Mouse (Mus musculus) frontal cortex, postnatal 36 days (tissue): Measurements from ENCODE around the gene Pelo.

Experiments used
- DNase-seq, 2 experiments: peaks; one replicate each; pipeline ENCODE4 v3.0.0; 2022; ENCODE audit warnings: low spot score in 2 of 2

The Pelo gene

GRCm38 (mm10) chr13:115090069-115090976 is at the start of gene Pelo:
Pelo (minus strand) TSS chr13:115090186.
- peak; percentile 95 to 96 for DNase-seq

GRCm38 (mm10) chr13:115138513-115138912 is 48.5 kb upstream of the Pelo start:
- no peak for DNase-seq

DNA sequence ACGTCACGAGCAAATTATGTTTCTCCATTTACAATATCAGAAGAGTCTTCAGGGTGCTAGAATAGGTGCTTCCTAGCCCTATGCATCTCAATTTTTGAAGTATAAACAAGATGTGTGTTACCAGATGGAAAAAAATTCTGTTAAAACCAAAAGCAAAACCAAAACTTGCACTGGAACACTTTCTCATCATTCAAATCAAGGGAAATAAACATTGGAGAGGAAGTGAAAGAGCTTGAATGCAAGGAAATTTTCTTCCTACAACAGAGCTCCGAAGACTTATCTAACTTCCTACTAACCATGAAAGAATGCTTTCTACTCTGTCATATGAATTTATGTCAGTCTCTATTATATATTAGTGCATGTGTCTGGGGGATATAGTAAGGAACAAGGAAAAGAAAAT is 46.8 kb upstream of the Pelo start:
- no peak for DNase-seq

GRCm38 (mm10) chr13:115132435-115132834 is 42.4 kb upstream of the Pelo start:
- DNase-seq: no peak

GRCm38 (mm10) chr13:115131381-115131780 is 41.4 kb upstream of the Pelo start:
- DNase-seq: no peak

- DNase-seq: no peak
Measured at GRCm38 (mm10) chr13:115130035-115130434, 40.0 kb upstream of the Pelo start.

- no peak for DNase-seq
Measured at GRCm38 (mm10) chr13:115127826-115128225, 37.8 kb upstream of the Pelo start.

DNA sequence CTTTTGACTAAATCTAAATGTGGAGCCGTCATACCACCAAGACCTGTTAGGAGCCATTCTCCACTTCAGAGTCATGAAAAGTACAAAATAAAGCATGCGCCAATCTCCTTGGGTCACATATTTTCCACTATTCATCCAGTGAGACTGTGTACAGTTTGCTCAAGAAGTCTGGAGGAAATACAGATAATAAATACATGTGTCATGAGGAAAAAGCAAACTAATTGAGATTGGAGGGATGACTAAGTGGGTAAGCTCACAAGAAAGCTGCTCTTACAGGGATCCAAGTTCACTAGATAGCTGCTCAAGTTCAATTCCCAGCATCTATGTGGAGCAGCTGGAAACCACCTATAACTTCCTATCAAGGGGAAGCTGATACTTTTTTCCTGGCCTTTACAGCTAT is 36.5 kb upstream of the Pelo start:
- no peak for DNase-seq

DNA sequence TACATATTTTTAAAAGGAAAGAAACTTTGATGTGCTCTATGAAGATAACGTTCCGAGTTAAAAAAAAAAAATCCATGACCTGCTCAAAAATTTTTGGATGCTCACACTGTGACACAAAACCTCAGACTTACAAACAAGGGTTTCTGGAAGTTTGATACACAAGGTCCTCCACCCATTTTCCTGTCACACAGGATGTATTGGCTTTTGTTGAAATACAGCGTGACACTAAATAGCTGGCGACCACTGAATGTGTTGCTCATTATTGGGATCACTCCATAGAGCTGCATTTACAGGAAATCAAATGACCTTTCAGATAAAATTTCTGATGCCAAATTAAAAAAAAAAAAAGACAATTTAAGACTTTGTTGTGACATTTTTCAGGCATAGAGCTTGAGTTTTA is 35.1 kb upstream of the Pelo start:
- DNase-seq: no peak

DNA sequence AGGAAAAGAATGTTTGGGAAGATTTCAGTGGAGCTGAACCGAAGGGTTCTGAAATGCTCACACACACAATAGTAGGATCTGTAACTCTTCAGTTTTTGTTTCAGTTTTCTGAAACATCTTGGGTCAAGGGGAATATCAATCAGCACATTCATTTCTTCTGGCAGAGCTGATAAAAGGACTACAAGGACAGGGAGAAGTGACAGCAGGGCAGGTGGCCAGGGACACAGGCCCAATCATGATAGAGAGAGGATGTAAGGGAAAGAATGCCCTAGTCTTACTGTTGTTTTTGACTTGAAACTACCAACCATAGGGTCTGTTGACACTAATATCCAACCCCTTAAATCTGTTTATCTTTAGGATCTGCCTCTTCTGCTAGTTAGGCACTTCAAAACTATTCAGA is 34.5 kb upstream of the Pelo start:
- no peak for DNase-seq

GRCm38 (mm10) chr13:115118756-115119155 is 28.8 kb upstream of the Pelo start:
- DNase-seq: no peak

DNA sequence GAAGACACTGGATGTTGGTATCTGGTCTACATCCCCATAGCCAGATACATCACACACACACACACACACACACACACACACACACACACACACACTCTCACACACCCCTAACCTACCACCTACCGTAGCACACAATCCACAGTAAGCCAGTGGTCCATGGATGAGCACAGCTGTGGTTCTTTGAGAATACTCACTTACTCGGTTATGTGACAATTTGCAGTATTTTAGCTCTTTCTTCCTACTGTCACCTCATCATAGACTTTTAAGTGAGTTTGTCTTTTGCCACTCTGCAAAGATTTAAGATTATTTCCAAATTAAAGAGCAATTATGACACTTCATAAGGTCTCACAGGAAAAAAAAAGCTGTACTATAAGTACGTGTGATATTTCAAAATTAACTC is 28.2 kb upstream of the Pelo start:
- DNase-seq: no peak

DNA sequence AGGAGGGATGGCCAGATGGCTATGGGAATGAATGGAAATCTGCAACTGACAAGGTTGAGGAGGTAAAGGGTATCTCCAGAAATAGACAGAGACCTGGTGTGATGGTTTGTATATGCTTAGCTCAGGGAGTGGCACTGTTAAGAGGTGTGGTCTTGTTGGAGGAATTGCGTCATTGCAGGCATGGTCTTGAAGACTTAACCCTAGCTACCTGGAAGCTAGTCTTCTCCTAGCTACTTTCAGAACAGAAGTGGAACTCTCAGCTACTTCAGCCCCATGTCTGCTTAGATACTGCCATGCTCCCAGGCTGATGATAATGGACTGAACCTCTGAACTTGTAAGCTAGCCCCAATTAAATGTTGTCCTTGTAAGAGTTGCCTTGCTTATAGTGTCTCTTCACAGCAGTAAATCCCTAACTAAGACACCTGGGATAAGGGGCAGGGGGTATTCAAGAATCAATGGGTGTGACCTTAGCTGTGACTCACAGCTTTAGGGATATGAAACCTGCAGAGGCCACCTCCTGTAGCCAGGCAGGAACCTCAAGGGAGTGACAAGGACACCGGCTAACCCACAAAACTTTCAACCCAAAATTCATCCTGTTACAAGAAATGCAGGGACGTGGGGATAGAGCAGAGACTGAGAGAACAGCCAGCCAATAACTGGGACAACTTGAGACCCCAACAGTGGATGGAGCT is 27.1 kb upstream of the Pelo start:
- DNase-seq: no peak

- DNase-seq: no peak
Measured at GRCm38 (mm10) chr13:115109628-115110027, 19.6 kb upstream of the Pelo start.

GRCm38 (mm10) chr13:115107436-115107835 is 17.4 kb upstream of the Pelo start:
- DNase-seq: no peak

- DNase-seq: no peak
Measured at GRCm38 (mm10) chr13:115106183-115106582, 16.2 kb upstream of the Pelo start.

DNA sequence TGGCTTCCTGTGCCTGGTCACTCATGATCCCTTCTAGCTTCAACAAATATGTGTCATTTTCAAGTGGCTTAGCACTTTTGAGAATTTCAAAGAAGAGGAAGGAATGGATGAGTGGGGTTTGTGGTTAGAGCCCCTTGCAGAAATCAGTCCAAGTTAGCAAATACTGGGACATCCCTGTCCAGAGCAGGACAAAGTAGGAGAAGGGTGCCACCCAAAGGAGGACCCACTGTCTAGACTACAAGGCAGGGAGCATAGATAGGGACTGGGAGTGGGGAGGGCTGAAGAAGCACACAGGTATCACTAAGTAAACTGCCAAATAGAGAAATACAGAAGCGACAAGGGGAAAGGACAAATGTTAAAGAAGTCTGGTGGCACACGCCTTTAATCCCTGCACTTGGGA is 12.8 kb upstream of the Pelo start:
- DNase-seq: no peak

DNA sequence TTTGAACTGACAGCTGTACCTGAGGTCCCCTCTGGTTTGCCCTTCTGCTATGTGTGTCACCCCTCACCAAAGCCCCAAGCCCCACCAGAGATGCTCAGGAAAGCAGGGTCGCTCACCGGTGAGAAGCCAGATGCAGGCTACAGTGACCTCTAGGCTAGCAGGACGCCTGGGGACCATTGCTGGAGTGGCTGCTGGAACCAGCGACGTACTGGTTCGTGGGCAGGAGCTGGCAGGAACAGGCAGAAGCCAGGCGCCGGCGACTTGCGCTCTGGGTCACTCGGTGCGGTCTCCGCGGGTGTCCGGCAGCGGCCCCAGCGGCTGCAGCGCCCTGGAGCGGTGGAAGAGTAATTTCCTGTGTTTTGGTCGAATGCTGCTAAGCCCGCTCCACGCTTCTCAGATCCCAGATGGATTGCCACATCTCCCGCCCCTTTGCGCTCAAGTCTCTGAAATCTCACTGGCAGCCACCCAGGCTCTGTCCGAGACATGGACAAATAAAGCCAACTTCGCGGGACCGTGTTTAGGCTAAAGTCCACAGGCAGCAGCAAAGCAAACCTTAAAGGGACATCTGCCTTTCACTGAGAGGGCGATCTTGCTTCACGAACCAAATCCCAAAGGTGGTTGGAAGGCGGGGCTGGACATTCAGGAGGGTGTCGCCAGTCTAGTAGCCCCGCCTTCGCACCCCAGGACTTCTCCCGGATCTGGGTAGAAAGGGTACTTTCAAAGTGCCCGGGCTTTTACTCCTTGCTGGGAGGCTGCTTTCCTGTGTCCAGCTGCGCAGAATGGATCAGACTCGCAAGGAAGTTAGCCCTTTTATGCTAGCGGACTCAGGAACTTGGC is 11.6 kb upstream of the Pelo start, which contains the start of the genes Gm49395 and Itga1:
Gene Gm49395 (minus strand): TSS at position 567 of the 837 bp plus-strand sequence.
Gene Itga1 (minus strand): TSS at position 610 of the 837 bp plus-strand sequence.
- peak; percentile 13 to 30 for DNase-seq

DNA sequence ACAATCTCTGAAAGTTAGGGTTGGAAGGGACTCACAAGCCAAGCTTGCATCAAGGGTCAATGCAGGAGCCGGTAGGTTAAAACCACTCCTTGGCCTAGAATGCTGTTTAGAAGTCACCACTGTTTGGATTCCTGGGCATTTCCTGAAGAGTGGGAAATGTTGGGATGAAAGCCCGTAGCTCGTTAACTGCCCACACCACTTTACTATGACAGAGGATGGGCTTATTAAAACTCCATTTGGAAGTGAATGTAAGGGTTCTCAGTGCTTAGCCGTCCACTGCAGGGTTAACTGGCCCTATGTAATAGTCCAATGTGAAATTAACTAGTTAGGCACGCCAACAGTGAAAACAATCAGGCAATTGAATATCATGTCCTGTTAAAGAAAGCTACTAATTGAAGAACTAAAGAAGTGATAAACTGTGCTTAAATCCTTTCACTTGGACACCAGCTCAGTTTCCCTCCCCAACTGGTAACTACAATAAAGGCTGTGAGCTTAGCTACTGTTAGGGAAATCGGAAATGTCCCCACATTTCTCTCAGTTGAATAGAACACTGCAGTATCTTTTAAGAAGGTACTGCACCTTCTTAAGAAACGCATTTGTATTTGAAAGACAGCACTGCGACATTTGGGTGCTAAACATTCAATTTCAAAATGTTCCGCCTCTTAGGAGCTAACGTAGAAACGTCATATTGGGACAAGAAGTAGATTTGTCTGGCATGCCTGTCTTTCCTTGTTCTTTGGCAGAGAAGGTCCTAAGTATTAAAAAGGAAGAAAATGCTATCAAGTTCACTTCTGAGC is 10.6 kb upstream of the Pelo start:
- DNase-seq: no peak

- DNase-seq: no peak
Measured at GRCm38 (mm10) chr13:115099381-115099780, 9.4 kb upstream of the Pelo start.

GRCm38 (mm10) chr13:115098227-115098626 is 8.2 kb upstream of the Pelo start:
- no peak for DNase-seq
